Mouse (Mus musculus) mesoderm, embryonic 11.5 days (tissue): ENCODE results near the gene Ablim2.
A peak's percentile ranks its signal among the peaks of the same experiment; 100 is the strongest.

ENCODE experiments used
- DNase-seq: peaks from one replicate; pipeline ENCODE4 v3.0.0-alpha.2; 2012; ENCODE audit warnings: low read depth, low spot score

Ablim2 gene

GRCm38 (mm10) chr5:35739536-35740278, 18.0 kb upstream of the Ablim2 start, which contains the start of gene Sh3tc1:
TSS of gene Sh3tc1 (minus strand) at chr5:35739987.
- DNase-seq: peak; percentile 15

GRCm38 (mm10) chr5:35740716-35741115, 17.0 kb upstream of the Ablim2 start:
- DNase-seq: no peak

- DNase-seq: no peak
Observed at GRCm38 (mm10) chr5:35741225-35741820, 16.4 kb upstream of the Ablim2 start.

GRCm38 (mm10) chr5:35743238-35743951, 14.3 kb upstream of the Ablim2 start:
- no peak for DNase-seq

- no peak for DNase-seq
Observed at GRCm38 (mm10) chr5:35743990-35744722, 13.5 kb upstream of the Ablim2 start.

DNA sequence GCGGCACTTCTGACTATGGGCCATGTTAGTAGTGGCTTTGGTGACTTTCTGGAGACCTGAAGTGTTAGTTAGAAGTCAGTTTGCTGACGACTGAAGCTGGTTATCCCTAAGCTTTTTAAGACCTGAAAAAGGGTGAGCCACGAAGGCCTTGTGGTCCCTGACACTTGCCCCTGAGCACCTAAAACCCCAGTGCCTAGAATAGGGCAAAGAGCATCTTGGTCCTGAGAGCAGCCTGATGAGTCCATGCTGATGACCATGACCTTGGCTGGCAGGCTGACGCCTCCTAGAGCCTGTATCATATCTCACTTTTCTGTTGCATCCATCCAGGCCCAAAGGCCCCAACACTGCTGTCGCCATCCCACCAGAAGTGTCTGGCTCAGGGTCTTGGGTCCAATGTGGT, 12.3 kb upstream of the Ablim2 start:
- DNase-seq: no peak

GRCm38 (mm10) chr5:35746910-35747309, 10.8 kb upstream of the Ablim2 start:
- peak; percentile 60 for DNase-seq

GRCm38 (mm10) chr5:35749416-35749815, 8.3 kb upstream of the Ablim2 start:
- no peak for DNase-seq

- DNase-seq: no peak
Observed at GRCm38 (mm10) chr5:35750026-35750425, 7.7 kb upstream of the Ablim2 start.

DNA sequence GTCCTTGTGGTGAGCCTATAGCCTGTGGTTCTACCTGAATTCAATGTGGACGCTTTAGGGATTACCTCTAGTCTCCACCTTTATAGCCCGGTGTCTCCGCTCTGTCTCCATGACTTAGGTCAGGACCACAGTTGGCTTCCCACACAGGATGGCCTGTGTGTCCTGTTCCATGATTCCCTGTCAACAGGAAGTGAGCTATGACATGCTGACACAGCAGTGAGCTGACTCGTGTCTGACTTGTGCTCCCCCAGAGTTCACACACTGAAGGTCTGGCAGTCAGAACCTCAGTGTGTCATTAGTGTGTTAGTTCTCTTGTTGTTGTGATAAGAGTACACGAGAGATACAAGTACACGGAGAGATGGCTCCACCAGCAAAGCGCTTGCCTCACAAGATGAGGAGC, 6.7 kb upstream of the Ablim2 start:
- DNase-seq: no peak

GRCm38 (mm10) chr5:35755131-35755733, 2.4 kb upstream of the Ablim2 start:
- peak; percentile 76 for DNase-seq

DNA sequence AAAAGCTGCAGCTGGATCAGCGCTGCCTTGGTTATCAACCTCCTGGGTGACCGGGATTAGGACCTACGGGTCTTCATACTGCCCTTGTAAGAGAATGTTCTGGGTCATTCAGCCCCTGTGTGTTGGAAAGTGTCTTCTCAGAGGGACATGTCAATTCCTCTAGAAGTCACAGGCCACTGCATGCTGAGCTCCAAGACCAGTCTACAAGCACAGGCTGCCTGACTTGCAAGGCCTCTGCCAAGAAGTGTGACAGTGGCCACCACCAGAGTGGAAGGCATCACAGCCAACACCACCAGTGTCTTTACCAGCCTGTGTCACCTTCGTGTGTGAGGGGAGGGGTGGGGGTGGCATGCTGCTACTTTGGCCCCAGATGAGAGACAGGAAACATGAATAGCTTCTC, 1.7 kb upstream of the Ablim2 start:
- DNase-seq: no peak

- DNase-seq: peak; percentile 45
Observed at GRCm38 (mm10) chr5:35756997-35757638, 562 bp upstream of the Ablim2 start.

DNA sequence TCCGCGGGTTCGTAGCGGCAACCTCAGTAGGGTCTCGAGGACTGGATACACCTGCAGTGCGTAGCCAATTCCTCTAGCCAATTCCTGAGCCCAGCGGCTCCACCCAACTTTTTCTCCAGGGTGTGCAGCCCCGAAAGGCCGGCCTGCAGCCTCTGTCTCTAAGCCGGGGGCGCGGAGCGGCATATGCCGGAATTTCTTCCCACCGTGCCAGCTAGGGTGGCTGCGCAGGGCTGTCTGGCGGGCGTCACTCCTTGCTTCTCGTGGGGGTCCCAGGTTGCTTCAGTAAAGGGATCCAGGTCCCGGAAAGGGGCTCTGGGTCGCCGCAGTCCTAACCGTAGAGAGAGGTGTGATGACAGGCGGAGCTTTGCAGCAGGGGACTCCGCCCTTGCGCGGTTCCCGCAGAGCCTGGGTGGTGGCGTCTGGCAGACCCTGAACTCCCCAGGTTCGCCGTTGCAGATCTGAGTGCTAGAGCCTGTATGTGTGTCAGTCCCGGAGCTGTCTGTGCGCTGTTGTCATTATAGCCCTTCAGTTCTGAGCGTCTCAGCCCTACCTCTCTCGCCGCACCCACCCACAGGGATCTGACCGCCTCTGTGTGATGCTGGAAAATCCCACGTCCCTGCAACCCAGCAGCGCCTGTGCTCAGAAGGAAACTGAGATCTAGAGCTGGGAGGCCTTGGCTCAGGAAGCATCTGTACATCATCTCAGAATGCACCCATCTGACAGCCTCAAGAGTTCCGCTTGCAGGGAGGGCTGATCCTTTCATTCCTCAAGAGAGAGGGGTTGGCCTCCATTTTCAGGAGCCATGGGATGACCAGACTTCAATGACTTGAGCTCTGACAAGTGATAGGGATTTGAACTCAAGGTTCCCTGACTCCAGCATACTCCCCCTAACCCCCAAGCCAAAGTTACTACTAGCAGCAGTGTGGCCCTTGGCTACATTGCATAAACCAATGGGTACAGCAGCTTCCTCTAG, 687 bp downstream of the Ablim2 start:
- no peak for DNase-seq

DNA sequence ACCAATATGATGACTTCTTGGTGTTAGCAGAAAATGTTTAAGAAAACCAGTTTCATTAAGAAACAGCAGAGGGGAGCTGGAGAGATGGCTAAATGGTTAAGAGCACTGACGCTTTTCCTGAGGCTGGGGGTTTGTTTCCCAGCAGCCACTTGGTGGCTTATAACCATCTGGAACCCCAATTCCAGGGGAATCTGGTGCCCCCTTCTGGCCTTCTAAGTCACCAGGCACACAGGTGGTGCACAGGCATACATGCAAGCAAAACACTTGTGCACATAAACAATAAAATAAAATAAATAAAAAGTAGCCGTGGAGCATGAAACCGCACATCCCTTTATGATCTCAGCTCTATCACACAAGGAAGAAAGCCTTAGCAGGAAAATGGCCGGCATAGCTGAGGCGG, 3.6 kb downstream of the Ablim2 start:
- DNase-seq: no peak

DNA sequence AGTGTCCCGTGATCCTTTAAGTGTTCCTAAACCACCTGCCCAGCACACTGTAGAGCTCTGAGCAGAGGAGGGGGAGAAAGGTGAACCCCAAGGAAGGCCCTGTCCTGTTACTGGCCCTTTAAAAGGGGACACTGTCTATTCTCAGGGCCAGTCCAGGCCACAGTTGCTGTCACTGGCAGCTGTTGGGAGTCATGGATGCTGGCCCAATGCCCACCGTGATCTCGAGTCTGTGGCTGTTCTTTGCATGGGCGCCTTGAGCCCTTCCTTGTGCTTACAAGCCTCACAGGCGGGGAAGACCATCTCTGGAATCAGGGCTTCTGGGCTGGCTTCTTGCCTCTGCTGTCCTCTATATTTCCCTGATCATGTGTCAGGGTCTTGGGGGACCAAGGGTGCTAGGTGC, 4.7 kb downstream of the Ablim2 start:
- no peak for DNase-seq

- DNase-seq: no peak
Observed at GRCm38 (mm10) chr5:35762850-35763249, 5.2 kb downstream of the Ablim2 start.

- no peak for DNase-seq
Observed at GRCm38 (mm10) chr5:35765909-35766308, 8.2 kb downstream of the Ablim2 start.

GRCm38 (mm10) chr5:35768525-35768924, 10.8 kb downstream of the Ablim2 start:
- DNase-seq: no peak

DNA sequence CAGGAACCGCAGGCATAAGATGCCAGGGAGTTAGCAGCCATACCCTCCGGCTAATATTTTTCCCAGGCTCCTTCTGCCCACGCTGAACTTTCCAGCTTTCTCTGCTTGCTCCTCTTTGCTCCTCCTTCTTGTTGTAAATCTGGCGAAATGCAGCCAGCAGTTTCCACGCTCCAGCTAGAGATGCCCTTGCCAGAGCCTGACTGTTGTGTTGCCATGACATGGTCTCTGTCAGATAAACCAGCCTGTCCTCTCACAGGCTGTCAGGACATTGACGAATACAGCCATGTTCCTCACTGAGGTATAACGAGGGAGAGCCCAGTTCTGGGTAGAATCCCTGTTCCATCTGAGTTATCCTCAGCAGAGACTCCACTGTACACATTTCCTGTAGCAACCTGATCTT, 11.3 kb downstream of the Ablim2 start:
- no peak for DNase-seq
